ENCODE assay signal across 8 mouse cellular contexts in the genomic region with DNA sequence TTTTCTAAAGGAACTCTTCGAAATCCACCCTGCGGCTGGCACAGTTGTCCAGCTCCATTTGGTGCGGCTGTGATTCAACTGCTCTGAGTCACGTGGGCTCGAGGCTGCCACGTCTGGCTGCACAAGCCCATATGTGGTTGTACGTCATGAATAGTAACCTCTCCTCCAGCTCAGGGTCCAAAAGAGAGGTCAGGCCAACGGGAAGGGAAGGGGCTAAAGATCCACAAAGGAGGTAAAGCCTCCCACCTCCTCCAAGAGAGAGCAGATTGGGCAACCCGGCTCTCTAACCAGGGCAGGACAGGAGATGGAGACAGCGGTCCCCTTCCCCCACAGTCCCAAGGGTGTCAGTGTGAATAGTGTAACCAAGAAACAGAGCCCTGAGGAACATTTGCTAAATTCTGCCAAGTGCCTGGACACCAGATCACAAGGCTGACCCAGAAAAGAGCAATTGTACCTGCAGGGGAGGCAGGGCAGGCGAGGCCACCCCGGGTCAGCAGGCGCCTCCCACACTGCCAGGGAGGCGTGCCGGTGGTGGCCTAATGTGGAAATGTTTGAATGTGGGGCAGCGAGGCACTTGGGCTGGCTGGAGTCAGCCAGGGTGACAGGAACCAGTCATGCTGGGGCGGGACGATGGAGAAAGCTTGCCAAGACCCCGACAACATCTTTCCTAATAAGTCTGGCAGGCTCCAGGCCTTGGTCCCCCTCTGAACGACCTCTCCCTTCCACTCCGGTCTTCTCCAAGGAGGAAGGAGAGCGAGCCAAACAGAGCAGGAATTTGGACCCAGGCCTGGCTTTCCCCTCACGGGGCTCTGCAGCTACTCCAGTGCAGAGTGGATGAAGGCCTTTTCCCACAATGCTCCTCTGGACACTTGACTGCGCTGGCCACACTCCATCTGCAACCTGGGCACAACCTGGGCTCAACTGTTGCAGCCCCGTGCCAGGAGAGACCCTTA.
DNase-seq lines count a peak whose midpoint lies in the region; ATAC-seq and TF ChIP-seq lines count a peak whose summit lies in the region.

No protein-coding gene starts in this region.

- TF ChIP-seq CTCF in CH12.LX (conservative IDR thresholded peaks at IDR 0.05 in 1 of 2, IDR thresholded peaks at IDR 0.05 in 1 of 2; ENCODE audit: low read depth in 2 of 2, low read length in 2 of 2) = no peak

- H3K9ac ChIP-seq in CH12.LX (ENCODE audit: insufficient read depth, low read depth) = no peak overlapping the region

- no peaks in the 10 kb centered on the region for H3K36me3 ChIP-seq in CH12.LX (replicated peaks in 1 of 2; ENCODE audit: control insufficient read depth in 1 of 2, insufficient read depth in 1 of 2, low read length in 1 of 2)

- TF ChIP-seq EP300 in CH12.LX (IDR thresholded peaks at IDR 0.05; ENCODE audit: low read length) = no peak

- intact Hi-C loops in heart, postnatal 25 days (cut with DNase I) = loop anchor here (1.0 to 5.0 kb wide), 8 partner anchors 52 to 237 kb away; no protein-coding TSS in a partner anchor

- in situ Hi-C loops in CH12.LX (cut with MboI; ENCODE audit: low pct_ligation_motif_present, low pct_unique_long_range_greater_than_20kb, low sequenced_read_pairs) = no loop called here

- H3K9me3 ChIP-seq in CH12.LX (replicated peaks; ENCODE audit: low read length) = no peaks in the 10 kb centered on the region

- no peak overlapping the region for H3K27ac ChIP-seq in CH12.LX (ENCODE audit: insufficient read depth, low read depth)

- H3K4me2 ChIP-seq in CH12.LX (ENCODE audit: insufficient read depth, low read depth, poor library complexity, severe bottlenecking) = peak overlapping the region; percentile 57

- TF ChIP-seq POLR2A in CH12.LX (IDR thresholded peaks at IDR 0.05; ENCODE audit: low read depth, low read length) = no peak

- no peak for TF ChIP-seq RAD21 in CH12.LX (IDR thresholded peaks at IDR 0.05; ENCODE audit: low read depth, low read length)

- dilution Hi-C loops in CH12.LX (cut with MboI; ENCODE audit: extremely low pct_ligation_motif_present, extremely low pct_unique_long_range_greater_than_20kb, low sequenced_read_pairs) = no loop called here

- DNase-seq in CH12.LX (ENCODE audit: extremely low read depth) = peak; percentile 41
- peak; percentile 85 for DNase-seq in cerebellum, adult 9-10 months
- peak; percentile 97 for DNase-seq in heart, postnatal 25 days (ENCODE audit: low spot score)
- DNase-seq in layer of hippocampus, adult 8-10 months (ENCODE audit: low spot score in 2 of 2) = peak; percentile 76 to 88
- DNase-seq in lung, adult 18-20 months = peak; percentile 96 to 97
- peak; percentile 62 for DNase-seq in urinary bladder, postnatal 10 days (ENCODE audit: low spot score)

- ATAC-seq in frontal cortex, adult (ENCODE audit: low TSS enrichment) = peak; percentile 62
- ATAC-seq in neutrophil, adult 5-6 weeks (ENCODE audit: extremely low read depth, insufficient number of reproducible peaks, low FRiP score, poor library complexity, severe bottlenecking) = peak; percentile 63

- H3K4me3 ChIP-seq in CH12.LX (replicated peaks in 1 of 3; ENCODE audit: low read depth in 2 of 3, low read length in 2 of 3, poor library complexity in 1 of 3) = no peak overlapping the region

- peaks cover 2% of the 10 kb centered on the region for H3K27me3 ChIP-seq in CH12.LX (replicated peaks)

- peaks cover 22 to 42% of the 10 kb centered on the region in 2 experiments for H3K4me1 ChIP-seq in CH12.LX (ENCODE audit: control insufficient read depth in 1 of 2, insufficient read depth in 2 of 2)

- H3K79me2 ChIP-seq in CH12.LX (replicated peaks; ENCODE audit: control insufficient read depth, extremely low read depth, insufficient read depth, poor library complexity, severe bottlenecking) = no peaks in the 10 kb centered on the region

TF ChIP-seq in CH12.LX, 34 proteins besides CTCF, POLR2A, EP300 and RAD21:
- no peak for TF ChIP-seq JUN (IDR thresholded peaks at IDR 0.05; ENCODE audit: insufficient read depth, low read depth, low read length)
- TF ChIP-seq USF2 (conservative IDR thresholded peaks at IDR 0.05; ENCODE audit: low read depth, low read length) = peak; percentile 69
- peak; percentile 57; the same call in 1 of the 2 replicates for TF ChIP-seq MAX (IDR thresholded peaks at IDR 0.05; ENCODE audit: low read length)
- TF ChIP-seq ETS1 (conservative IDR thresholded peaks at IDR 0.05; ENCODE audit: low read depth, low read length) = peak; percentile 24
- peak; percentile 80 for TF ChIP-seq USF1 (IDR thresholded peaks at IDR 0.05; ENCODE audit: low read depth, low read length)
- TF ChIP-seq MXI1 (IDR thresholded peaks at IDR 0.05; ENCODE audit: low read depth, low read length) = no peak
- peak; percentile 65 for TF ChIP-seq BHLHE40 (IDR thresholded peaks at IDR 0.05; ENCODE audit: low read depth, low read length)

Comparison
In these comparisons a context has a peak if more than half of its experiments do, and no peak if none do; other contexts are left out.
1. DNase-seq: peak in every context shown above with its lines; median percentile 97 in heart, postnatal 25 days; 96 in lung, adult 18-20 months; 85 in cerebellum, adult 9-10 months; 82 in layer of hippocampus, adult 8-10 months; 62 in urinary bladder, postnatal 10 days; 41 in CH12.LX.